Mouse (Mus musculus): ENCODE results near the gene Auts2. TPM values are rescaled to one million over a fixed set of nuclear protein-coding genes. Genes with fewer than 3 reads are reported as not detected.

The Auts2 gene
- total RNA-seq, 2 experiments from 2014 or later: 103 to 156 TPM

DNA sequence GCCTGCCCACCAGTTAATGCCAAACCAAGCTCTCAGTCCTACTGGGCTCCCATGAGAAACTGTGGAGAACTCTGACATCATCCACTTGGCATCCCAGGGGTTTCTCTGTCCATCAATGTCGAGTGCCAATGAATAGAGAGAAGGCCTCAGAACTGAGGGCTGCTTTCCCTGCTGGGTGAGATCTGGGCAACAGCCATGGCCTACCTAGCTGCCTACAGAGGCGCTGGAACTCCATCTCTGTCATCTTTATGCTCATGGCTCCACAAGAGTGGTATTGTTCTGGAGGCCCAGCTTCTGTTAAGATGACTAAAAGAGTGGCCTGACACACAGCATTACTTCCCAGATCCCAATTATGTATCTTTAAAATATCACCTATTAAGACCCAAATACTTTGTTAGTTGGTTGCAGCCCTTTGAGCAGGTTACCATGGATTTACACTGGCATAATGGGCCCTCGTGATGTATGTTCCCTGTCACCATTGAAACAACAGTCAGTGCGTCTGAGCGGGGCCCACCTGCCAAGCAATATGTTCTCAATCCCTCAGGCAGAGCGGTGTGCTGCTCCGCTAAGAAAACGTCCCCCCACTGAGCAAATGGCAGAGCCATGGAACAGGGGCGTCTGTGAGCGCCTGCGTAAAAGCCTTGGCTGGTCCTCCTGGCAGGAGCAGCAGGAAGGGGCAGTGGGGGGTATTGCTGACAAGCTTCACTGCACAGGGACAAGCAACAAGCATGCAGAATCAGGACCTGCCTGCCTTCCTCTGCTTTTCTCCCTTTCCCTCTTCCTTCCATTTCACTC lies 718.8 kb downstream of the Auts2 start:
- peak; percentile 29 to 43 for DNase-seq (ENCODE audit: extremely low spot score in 1 of 2, low spot score in 1 of 2)

DNA sequence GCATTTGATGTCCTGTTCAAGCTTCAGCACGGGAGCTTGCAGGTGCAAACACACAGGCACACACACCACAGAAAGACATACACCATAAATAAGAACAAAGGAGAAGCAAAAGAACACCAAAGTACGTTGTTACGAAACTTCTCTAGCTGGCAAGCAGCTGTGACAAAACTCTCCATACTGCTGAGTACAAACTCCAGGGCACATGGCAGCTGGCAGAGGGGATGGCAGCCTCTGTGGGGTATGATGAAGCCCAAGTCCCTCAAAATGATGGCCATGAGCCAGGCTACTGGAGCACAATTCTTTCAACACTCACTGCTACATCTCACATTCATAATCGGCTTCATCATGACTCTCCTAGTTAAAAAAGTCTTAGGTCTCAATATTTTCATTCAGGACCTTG lies 721.7 kb downstream of the Auts2 start:
- no peak for DNase-seq (ENCODE audit: extremely low spot score in 1 of 2, low spot score in 1 of 2)

DNA sequence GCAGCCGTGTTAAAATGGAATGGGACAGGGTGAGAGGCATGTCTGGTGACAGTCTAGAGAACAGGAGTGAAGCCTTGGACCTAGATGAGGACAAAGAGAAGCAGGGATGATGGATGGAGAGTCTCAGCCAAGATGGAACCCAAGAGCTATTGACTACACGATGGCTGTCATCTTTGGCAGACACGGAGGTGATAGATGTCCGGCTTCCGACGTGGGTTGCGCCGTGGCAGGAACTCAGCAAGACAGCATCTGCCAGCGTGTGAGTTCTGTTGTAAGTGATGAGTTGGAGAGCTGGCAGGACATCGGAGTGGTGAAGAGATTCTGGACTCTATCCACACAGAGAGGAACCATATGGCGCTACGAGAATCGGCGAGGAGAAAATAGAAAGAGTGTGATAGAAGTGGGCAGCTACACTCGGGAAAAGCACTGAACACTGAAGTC lies 723.9 kb downstream of the Auts2 start:
- DNase-seq (ENCODE audit: extremely low spot score in 1 of 2, low spot score in 1 of 2): no peak

DNA sequence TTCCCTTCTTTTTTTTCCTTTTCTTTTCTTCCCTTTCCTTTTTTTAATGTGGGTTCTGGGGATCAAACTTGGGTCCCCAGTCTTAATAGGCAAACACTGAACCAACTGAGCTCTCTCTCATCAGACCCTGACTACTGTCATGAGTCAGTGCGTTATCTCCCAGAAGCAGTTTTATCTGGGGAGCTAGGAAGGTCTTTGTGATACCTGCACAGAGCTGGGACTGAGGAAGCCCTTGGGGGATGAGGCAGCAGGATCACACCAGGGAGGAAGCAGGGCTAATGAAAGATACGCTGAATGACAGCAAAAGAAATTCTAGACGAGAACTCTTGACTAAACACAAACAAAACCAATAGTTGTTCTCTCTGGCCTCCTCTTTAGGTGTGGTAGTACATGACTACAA lies 727.6 kb downstream of the Auts2 start:
- DNase-seq (ENCODE audit: extremely low spot score in 1 of 2, low spot score in 1 of 2): no peak

DNA sequence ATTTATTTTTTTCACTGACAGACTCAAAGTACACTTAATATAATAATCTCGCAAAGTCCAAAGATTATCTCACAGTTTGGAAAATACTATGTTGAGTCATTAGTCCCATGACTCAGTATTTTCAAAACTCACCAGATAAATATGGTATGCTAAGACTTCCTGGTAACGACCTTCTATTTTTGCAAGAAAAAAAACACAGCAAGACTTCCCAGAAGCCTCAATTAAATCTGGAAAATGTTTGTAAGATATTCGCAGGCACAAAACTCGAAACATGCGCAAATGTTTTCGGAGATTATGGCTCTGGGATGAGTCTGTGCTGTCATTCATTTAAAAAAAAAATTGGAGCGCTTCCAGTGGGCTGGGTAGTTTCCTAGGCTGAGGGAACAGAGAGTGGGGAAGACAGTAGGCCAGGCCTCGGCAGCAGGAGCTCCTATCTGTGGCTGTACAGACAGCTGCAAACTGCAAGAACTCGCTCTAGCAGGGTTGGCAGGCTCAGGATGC lies 728.6 kb downstream of the Auts2 start:
- no peak for DNase-seq (ENCODE audit: extremely low spot score in 1 of 2, low spot score in 1 of 2)

DNA sequence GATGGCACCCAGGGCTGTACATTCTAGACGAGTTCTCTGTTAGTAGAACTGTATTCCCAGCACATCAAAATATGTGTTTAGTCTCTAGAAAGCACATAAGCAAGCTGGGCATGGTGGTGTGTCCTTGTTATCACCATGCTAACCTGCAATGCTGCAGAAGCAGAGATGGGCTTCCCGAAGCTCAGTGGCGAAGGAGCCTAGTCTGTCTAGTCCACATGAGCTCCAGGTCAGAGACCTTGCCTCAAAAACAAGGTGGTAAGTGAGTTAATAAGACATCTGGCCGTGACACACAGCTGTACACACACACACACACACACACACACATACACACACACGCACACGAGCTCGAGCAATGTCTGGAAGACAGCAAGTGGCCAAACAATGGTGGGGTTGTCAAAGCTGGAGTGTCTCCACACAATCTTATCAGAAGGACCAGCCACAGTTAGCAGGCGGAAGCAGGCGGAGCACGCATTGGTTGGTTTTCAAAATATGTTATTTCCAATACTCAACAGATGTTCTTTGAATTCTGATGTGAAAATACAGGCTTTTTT lies 729.1 kb downstream of the Auts2 start:
- DNase-seq (ENCODE audit: extremely low spot score in 1 of 2, low spot score in 1 of 2): no peak

DNA sequence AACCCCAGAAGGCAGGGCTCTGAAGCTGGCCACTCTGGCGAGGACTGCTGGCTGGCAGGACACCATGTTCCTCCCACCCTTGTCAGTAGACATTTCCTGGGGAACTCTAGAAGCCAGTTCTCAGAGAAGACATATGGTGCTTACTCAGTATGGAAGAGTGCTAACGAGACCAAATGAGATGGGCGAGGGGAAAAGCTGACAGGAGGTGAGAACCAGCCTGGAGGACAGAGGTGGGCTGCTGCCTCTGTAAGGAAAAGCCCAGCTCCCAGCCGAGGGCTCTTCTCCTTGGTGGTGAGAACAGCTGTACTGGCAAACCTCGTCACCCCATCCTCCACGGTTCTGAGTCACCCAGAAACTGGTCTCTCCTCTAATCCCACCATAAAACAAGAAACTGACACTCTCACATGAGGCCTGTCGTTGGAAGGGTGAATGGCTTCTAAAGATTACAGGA lies 729.8 kb downstream of the Auts2 start:
- no peak for DNase-seq (ENCODE audit: extremely low spot score in 1 of 2, low spot score in 1 of 2)

DNA sequence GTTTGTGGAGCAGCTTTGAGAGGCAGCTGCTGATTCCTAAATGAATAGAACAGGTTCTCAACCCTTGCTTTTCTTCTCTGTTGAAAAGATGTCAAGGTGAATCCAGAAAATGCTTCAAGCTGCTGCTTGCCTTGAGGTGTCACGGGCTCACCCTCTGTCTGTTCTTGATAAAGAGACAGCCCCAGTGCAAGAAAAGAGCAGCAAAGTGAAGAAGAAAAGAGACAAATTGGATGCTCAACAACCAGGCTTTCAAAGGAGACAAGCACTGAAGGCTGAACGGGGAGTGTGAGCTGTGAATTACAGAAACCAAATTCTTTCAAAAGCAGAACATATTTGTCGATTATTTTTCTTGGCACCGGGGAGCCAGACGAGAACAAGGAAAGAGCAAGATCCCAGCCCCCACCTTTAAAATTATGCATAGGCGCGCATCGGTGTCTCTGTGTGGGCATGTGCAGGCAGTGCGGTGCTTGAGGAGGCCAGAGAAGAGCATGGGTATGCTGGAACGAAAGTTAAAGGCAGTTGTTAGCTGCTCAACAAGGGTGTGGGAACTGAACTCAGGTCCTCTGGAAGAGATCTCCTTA lies 730.6 kb downstream of the Auts2 start:
- no peak for DNase-seq (ENCODE audit: extremely low spot score in 1 of 2, low spot score in 1 of 2)

DNA sequence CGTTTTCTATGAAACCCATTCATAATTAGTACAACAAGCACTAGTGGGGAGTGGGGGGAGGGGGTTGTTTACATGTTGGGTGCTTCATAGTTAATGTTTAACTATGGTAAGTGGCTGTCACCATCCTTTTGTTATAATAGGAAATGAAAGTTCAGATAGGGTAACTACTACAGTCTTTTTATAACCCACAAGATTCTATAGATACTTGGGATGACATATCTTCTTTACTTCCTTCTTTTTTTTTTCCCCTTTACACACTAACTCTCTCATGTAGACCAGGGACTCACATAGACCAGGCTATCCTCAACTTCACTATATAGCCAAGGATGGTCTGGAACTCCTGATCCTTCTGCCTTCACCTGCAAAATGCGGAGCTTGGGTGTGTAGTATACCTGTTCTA lies 736.8 kb downstream of the Auts2 start:
- DNase-seq (ENCODE audit: extremely low spot score in 1 of 2, low spot score in 1 of 2): no peak

DNA sequence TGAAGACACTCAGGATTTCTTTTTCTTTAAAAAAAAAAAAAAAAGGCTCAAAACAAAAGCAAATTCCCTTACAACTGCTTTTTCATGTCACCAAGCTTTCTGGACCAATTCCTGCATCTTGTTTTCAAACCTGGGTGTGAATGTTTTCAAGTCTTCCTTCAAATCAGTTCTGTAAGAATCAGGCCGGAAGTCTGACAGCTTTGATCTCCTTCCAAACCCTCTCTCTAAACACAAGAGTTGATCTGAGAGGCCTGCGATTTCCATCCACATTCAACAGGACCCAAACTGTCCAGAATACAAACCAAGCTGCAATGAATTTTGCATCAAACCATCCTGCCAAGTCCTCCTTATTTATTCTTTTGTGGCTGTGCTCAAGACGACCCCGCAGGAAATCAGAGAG lies 737.9 kb downstream of the Auts2 start:
- DNase-seq (ENCODE audit: extremely low spot score in 1 of 2, low spot score in 1 of 2): no peak

DNA sequence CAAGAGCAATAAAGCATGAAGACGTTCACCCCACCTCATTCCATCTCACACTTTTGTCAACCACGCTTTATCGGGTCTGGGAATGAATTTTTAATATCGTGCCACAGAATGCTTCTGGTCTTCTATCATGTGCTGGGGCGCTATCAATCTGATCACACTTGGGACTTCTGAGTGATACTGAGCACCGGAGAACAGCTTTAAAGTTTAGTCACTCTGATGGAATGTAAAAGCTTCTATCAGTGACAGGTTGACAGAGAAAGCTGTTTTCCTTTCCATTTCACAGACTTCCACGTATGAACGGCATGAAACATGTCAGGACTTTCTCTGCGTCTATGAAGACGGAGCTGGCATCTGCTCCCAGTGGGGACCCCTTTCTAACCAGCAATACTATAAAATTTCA lies 739.5 kb downstream of the Auts2 start:
- no peak for DNase-seq (ENCODE audit: extremely low spot score in 1 of 2, low spot score in 1 of 2)

DNA sequence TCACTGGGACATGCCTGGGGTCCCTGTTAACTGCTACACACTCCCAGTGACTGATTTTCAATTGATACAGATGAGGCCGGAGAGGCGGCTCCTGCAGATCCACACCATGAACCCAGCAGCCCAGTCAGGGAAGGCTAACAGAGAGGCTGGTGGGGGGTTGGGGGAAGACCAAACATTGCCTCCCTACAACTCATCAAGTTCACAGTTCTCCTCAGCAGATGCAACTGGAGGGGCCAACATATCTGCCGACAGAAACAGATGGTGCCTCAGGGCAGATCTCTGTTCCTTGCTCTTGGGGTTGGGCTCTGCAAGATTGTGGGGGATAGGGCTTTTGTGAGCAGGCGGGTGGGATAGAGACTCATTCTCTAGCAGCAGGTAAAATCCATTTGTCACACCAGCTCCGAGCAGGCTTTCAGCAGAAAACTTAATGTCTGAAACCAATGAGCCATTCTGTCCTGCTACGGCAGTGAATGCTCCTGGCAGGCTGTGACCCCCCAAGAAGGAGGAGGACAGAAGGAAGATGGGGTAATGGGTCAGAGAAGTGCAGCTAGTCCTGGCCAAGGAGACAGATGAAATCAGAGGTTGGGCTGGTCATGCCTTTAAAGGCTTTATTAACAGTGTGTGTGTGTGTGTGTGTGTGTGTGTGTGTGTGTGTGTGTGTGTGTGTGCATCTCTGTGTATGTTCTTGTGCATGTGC lies 740.7 kb downstream of the Auts2 start:
- no peak for DNase-seq (ENCODE audit: extremely low spot score in 1 of 2, low spot score in 1 of 2)

DNA sequence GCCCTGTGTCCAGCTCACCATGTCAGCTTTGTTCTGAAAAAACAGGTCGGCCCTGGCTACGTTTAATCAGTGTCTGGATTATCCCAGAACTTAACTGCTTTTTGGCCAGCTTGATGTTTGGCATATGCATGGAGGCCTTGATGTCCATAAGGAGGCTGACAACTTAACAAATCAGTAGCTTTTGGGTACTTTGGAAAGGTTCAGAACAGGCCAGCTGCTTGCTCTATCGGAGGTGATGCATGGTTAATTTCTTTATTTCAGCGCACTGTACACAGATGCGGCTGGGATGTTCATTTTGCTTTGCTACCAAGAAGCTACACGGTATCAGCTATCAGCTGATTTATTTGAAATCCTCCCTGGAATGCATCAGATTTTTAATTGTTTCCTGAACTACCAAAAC lies 741.2 kb downstream of the Auts2 start:
- no peak for DNase-seq (ENCODE audit: extremely low spot score in 1 of 2, low spot score in 1 of 2)

DNA sequence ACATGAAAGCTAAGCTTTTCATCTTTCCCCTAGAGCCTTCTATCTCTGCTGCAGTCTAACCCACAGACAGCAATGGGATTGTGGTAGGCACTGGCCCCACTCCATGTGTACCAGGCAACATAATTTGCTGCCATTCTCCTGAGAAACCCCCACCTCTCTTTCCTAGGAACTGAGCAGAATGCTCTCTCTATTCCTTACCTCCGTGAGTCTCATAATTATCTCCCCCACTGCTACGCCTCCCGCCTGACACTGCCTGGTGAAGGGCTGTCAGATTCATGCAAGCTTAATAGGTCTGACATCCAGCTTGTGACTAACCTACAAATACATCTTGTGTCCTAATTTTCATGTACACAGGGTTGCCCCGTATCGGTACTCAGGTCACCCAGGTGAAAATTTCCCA lies 744.8 kb downstream of the Auts2 start:
- DNase-seq (ENCODE audit: extremely low spot score in 1 of 2, low spot score in 1 of 2): no peak

DNA sequence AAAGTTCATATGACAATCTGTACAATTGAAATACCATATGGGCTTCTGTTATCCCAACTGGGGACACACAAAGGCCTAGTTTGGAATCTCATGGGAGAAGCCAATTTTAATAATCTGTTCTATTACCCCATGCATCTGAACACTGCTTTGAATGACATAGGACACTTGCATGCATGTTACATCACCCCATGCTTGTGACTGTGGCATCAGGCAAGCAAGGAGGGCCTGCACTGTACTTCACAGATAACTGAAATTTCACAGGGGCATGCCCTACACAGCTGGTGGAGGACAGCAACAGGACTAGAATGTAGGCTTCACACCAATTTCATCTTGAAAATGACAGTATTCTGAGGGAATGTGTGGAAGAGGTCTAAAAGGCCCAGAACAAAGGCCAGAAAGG lies 746.1 kb downstream of the Auts2 start:
- no peak for DNase-seq (ENCODE audit: extremely low spot score in 1 of 2, low spot score in 1 of 2)

DNA sequence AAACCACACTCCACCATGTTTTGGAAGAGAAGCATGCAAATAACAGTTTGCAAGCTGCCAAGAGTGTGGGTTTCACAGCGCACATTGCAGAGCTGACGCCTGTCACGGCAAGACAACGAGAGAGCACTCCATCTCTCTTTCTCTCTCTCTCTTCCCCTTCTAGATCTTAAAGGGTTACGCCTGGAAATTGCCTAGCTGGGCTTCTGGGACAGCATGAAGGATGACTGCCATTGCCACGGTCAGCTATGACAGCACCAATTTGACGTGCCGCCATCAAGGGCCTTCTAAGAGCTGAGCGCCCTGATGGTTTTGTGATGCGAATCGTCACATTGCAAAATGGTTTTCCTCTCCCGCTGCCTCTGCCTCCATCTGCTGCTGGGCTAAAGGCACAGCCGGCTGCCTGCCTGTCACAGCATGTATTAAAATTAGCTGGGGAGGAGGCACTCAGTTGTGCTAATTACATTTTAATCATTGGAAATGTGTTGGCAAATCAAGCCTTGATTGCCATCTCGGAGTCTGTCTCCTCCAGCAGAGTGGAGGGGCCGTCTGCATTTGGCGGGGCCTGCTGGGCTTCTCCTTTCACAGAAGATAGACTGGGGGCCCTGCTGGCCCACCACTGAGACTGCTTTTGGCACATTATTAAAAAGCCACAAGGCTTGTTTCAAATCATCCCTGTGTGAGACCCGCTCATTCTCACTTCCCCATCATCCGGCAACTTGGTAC lies 748.6 kb downstream of the Auts2 start:
- peak; percentile 50 to 78 for DNase-seq (ENCODE audit: extremely low spot score in 1 of 2, low spot score in 1 of 2)

DNA sequence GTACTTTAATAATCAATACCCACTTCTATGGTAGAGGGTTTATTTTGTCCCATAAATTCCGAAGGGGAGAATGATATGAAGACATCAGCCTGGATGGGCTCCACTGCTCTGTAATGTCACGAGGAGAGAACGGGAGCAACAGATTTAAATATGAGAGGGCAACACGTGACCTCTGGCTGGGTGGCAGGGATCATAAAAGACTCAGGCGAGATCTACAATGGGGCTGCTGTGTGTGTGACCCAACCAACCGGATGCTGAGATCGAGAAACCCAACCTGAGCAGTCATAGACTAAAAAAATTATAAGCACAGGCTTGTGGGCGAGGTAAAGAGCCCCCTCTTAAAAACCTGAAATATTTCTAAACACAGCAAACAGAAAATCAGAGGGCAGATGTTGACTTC lies 753.5 kb downstream of the Auts2 start:
- no peak for DNase-seq (ENCODE audit: extremely low spot score in 1 of 2, low spot score in 1 of 2)

DNA sequence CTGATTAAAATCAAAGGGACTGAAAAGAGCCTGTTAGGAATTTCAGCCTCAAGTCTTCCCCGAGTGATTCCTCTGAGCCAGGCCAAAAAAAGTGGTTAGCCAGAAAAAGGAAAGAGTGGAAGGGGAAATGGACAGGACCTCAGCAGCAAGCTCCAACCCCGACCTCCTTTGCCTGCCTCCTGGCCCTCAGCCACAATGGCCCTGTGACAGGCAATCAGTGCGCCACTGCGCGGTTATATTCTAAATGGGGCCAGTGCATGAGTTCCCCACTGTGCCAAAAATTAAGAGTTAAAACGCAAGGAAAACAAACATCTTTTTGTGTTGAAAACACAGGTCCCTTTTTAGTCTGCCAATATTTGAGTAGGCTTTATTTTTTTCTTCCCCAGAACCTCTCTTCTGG lies 755.1 kb downstream of the Auts2 start:
- DNase-seq (ENCODE audit: extremely low spot score in 1 of 2, low spot score in 1 of 2): no peak

DNA sequence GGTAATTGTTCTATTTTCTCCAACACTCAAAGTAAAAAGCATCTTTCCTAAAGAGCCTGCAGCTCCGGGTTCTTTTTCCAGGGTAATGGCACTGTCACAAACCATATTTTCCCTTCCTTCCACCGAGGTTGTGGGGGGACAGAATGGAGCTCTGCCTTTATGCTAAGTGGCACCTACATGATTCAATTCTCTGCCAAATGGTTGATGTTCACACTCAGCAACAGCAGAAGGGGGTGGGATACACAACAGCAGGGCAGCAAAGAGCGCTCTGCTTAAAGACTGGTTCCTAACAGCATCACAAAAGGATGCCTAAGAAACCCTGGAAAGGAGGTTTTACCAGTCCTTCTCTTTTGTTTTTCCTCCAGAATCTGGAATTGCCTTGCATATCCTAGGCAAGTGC lies 759.9 kb downstream of the Auts2 start:
- DNase-seq (ENCODE audit: extremely low spot score in 1 of 2, low spot score in 1 of 2): no peak

DNA sequence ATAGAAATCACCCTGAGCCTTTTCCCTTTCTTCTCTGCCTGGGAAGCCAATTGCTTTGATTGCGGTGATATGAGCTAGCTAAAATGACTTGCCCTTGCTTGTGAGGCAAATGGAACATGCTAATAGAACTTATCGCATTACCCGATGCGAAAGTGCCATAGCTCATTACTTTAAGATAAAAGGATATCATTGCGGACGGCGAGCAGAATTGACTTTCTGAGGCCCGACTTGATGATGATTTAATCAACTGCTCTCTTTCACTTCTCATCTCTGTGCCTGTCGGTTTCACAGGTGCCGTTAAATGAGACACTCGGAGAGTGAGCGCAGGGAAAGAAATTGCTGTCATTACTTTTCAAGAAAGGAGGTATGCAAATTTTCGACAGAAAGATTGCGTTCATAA lies 762.1 kb downstream of the Auts2 start:
- DNase-seq (ENCODE audit: extremely low spot score in 1 of 2, low spot score in 1 of 2): no peak

DNA sequence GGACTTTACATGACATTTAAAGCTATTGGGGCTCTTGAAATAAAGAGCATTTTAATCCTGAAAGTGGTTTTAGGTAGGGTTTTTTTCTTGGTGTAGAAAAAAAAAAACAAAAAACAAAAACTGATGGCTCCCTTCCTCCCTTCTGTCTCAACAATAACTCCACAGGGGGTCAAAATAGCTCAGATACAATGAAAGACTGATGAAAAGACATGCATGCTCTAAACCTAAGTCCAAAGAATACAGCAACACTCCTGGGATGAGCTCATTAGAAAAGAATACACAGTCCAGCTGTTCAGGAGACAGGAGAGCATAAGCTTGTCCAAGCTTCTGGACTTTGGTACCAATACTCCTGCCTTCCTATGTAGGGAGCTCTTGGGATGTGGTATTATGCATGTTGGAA lies 764.0 kb downstream of the Auts2 start:
- no peak for DNase-seq (ENCODE audit: extremely low spot score in 1 of 2, low spot score in 1 of 2)
